Mouse (Mus musculus) inflammation-experienced regulatory T-cells, adult 16 weeks (primary cell): ENCODE measurements around the gene Vav1. TPM values are rescaled to one million over a fixed set of nuclear protein-coding genes. Genes with fewer than 3 reads are reported as not detected.

Source experiments
- polyA plus RNA-seq: library from polyadenylated mRNA; unstranded; fragments of 100-300 nt; shearing (Covaris generic); gene quantifications from one replicate; pipeline ENCODE4 v1.2.1, GENCODE M21; 2017

Gene Vav1
- polyA plus RNA-seq, result 253 TPM

GRCm38 (mm10) chr17:57278943-57279590 is at the start of gene Vav1:
TSS of gene Vav1 (plus strand) at chr17:57279100.

GRCm38 (mm10) chr17:57248201-57248699 is 30.6 kb upstream of the Vav1 start, which contains the start of gene Gpr108:
TSS of gene Gpr108 (minus strand) at chr17:57248446.

DNA sequence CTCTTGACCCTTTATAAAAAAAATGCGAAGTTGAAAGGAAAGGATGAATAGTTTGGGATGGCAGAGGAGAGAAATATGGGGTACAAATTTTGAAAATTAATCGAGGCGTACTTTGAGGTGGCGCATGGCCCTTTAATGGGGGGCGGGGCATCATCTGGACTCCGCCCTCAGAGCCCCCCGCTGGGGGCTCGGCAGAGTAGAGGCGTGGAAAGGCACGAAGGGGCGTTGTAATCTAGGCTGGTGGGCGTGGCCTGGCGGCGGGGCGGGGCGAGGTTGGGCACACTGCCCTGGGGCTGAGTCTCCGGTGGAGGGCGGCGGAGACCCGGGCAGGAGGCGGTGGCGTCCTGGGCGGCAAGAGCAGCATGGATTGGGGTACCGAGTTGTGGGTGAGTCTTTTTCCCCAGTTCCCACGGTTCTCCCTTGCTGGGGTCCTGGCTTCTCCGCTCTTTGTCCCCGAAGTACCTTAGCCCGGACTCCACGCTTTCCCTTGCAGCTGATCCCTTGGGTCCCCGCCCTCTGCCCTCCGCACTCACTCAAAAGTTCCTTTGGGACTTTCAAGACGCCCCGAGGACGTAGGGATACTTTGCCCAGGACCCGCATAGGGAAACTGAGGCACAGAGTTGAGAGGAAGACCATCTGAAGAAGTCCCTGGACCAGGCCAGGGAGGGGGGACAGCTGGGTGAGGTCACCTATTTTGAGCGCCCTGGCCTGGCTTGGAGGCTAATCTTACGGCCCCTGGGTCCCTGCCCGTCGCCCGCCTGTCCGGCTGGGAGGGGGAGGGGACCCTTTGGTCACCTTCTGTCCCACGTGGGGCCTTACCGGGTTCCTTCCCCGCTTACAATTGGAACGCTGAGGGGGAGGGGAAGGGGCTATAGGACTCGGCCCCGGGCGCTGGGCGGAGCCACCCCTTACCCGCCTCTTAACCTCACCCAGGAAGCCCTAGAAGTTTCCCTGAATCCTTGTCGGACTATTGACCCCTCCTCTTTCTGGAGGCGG is 29.4 kb upstream of the Vav1 start, which contains the start of gene Trip10:
Gene Trip10, plus strand, starts transcription at position 270 of the 996 bp plus-strand sequence.

DNA sequence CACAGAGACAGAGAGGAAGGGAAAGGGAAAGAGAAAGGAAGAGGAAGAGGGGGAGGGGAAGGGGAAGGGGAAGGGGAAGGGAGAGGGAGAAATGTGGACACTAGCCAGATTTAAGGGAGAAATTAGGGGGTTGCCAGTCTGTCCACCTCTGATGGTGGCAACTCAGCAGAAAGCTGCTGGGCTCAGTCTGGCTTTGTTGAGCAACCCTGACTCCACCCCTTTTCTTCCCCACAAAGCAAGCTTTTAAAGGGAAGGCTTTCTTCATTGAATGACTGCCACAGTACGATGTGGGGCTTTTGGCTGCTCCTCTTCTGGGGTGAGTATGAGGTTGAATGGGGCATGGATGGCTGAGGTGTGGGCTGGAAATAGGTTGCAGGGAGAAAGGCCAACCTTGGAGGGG is 79.5 kb downstream of the Vav1 start, which contains the start of gene Adgre1:
Gene Adgre1, plus strand, starts transcription at position 251 of the 400 bp plus-strand sequence.

Other genes starting within 250 kb of the Vav1 start
- gene Khsrp, start 247.6 kb upstream of the Vav1 start, polyA plus RNA-seq, result 7.8 TPM
- not detected for gene Slc25a41, start 237.4 kb upstream of the Vav1 start, polyA plus RNA-seq
- gene Crb3, start 220.0 kb upstream of the Vav1 start, polyA plus RNA-seq, result 3.1 TPM
- gene Slc25a23, start 219.2 kb upstream of the Vav1 start, polyA plus RNA-seq, result 3.8 TPM
- gene Dennd1c, start 200.6 kb upstream of the Vav1 start, polyA plus RNA-seq, result 327 TPM
- gene Tubb4a, start 191.3 kb upstream of the Vav1 start, polyA plus RNA-seq, result 2.0 TPM
- 10.2 TPM for gene Tnfsf9, start 173.8 kb upstream of the Vav1 start, polyA plus RNA-seq
- 0.35 TPM for gene Cd70, start 129.3 kb upstream of the Vav1 start, polyA plus RNA-seq
- gene Tnfsf14, start 84.9 kb upstream of the Vav1 start, polyA plus RNA-seq, result 11.9 TPM
- gene C3, start 51.0 kb upstream of the Vav1 start, polyA plus RNA-seq, result 3.4 TPM
- 103 TPM for gene Gpr108, start 30.7 kb upstream of the Vav1 start, polyA plus RNA-seq
- gene Trip10, start 29.6 kb upstream of the Vav1 start, polyA plus RNA-seq, result 8.6 TPM
- gene Adgre1, start 79.6 kb downstream of the Vav1 start, polyA plus RNA-seq, result 5.2 TPM